Mouse (Mus musculus) cerebral cortex, adult 2 months (tissue): ENCODE results near the gene Cetn3.

Experiments
- WGBS: fragments of 180-500 bp; shearing (Covaris S2); methylation state at CpG from one replicate; pipeline ENCODE4 v1.1.7; 2018; 5-methylcytosine and 5-hydroxymethylcytosine counted together

Cetn3 gene

GRCm38 (mm10) chr13:81782971-81783404 lies at the start of gene Cetn3:
Cetn3 (plus strand) TSS chr13:81783077.
- WGBS, result under 1% methylated on average over 29 of the region's 29 CpGs

- WGBS, result 93% methylated on average over 5 of the region's 5 CpGs
These were observed 46.3 kb upstream of the Cetn3 start for GRCm38 (mm10) chr13:81736606-81737005.

GRCm38 (mm10) chr13:81740898-81741297 lies 42.0 kb upstream of the Cetn3 start:
- 49% methylated on average over 3 of the region's 3 CpGs for WGBS

GRCm38 (mm10) chr13:81743391-81744091 lies 39.3 kb upstream of the Cetn3 start:
- 64% methylated on average over 10 of the region's 10 CpGs for WGBS

GRCm38 (mm10) chr13:81744092-81744396 lies 38.8 kb upstream of the Cetn3 start:
- WGBS, result 44% methylated on average over 2 of the region's 2 CpGs

GRCm38 (mm10) chr13:81755324-81755723 lies 27.6 kb upstream of the Cetn3 start:
- 98% methylated on average over 1 of the region's 1 CpGs for WGBS

GRCm38 (mm10) chr13:81757058-81757660 lies 25.7 kb upstream of the Cetn3 start:
- WGBS, result 82% methylated on average over 5 of the region's 5 CpGs

GRCm38 (mm10) chr13:81760379-81760778 lies 22.5 kb upstream of the Cetn3 start:
- WGBS, result 32% methylated on average over 3 of the region's 3 CpGs

GRCm38 (mm10) chr13:81761566-81762186 lies 21.2 kb upstream of the Cetn3 start:
- 28% methylated on average over 14 of the region's 14 CpGs for WGBS

GRCm38 (mm10) chr13:81764173-81764572 lies 18.7 kb upstream of the Cetn3 start:
- 81% methylated on average over 5 of the region's 5 CpGs for WGBS

- 51% methylated on average over 7 of the region's 7 CpGs for WGBS
These were observed 15.7 kb upstream of the Cetn3 start for GRCm38 (mm10) chr13:81767038-81767659.

GRCm38 (mm10) chr13:81776217-81776616 lies 6.7 kb upstream of the Cetn3 start:
- 69% methylated on average over 3 of the region's 3 CpGs for WGBS

GRCm38 (mm10) chr13:81782475-81782874 lies 402 bp upstream of the Cetn3 start:
- whole genome bisulfite sequencing, result 34% methylated on average over 9 of the region's 9 CpGs

- WGBS, result under 1% methylated on average over 62 of the region's 62 CpGs
These were observed 797 bp downstream of the Cetn3 start for GRCm38 (mm10) chr13:81783405-81784342.

- WGBS, result 22% methylated on average over 11 of the region's 11 CpGs
These were observed 3.0 kb downstream of the Cetn3 start for GRCm38 (mm10) chr13:81785766-81786480.

- WGBS, result 94% methylated on average over 8 of the region's 8 CpGs
These were observed 7.3 kb downstream of the Cetn3 start for GRCm38 (mm10) chr13:81790160-81790559.

GRCm38 (mm10) chr13:81791861-81792260 lies 9.0 kb downstream of the Cetn3 start:
- WGBS, result 74% methylated on average over 8 of the region's 8 CpGs

GRCm38 (mm10) chr13:81793850-81794249 lies 11.0 kb downstream of the Cetn3 start:
- WGBS, result 53% methylated on average over 1 of the region's 1 CpGs

- WGBS, result 11% methylated on average over 3 of the region's 3 CpGs
These were observed 18.2 kb downstream of the Cetn3 start for GRCm38 (mm10) chr13:81801121-81801520.

- WGBS, result 66% methylated on average over 4 of the region's 4 CpGs
These were observed 20.8 kb downstream of the Cetn3 start for GRCm38 (mm10) chr13:81803713-81804112.
